Mouse (Mus musculus) liver, postnatal 0 days (tissue): ENCODE data around the gene Icam2.

Experiments used
- CTCF ChIP-seq: sonication (generic); IDR thresholded peaks from 2 replicates; pipeline ENCODE4 v1.5.1; 2016; ENCODE audit warnings: antibody characterized with exemption, low read depth
- EP300 ChIP-seq: IDR thresholded peaks from 2 replicates; pipeline ENCODE4 v1.6.1; 2016; ENCODE audit warnings: antibody characterized with exemption, low read depth, mild to moderate bottlenecking

GRCm38 (mm10) chr11:106344910-106345309 lies 43.0 kb downstream of the Icam2 start:
- TF ChIP-seq EP300 (no peak), CTCF (no peak)
